Mouse (Mus musculus) stomach, postnatal 0 days (tissue): ENCODE measurements around the gene Bud13.
A peak's percentile ranks its signal among the peaks of the same experiment; 100 is the strongest.

ENCODE experiments used
- CTCF ChIP-seq: IDR thresholded peaks from 2 replicates; pipeline ENCODE4 v1.5.1; 2016; ENCODE audit warnings: antibody characterized with exemption, low read depth, mild to moderate bottlenecking, moderate library complexity
- EP300 ChIP-seq: optimal IDR thresholded peaks from 2 replicates; pipeline ENCODE3; 2016; ENCODE audit warnings: antibody characterized with exemption

DNA sequence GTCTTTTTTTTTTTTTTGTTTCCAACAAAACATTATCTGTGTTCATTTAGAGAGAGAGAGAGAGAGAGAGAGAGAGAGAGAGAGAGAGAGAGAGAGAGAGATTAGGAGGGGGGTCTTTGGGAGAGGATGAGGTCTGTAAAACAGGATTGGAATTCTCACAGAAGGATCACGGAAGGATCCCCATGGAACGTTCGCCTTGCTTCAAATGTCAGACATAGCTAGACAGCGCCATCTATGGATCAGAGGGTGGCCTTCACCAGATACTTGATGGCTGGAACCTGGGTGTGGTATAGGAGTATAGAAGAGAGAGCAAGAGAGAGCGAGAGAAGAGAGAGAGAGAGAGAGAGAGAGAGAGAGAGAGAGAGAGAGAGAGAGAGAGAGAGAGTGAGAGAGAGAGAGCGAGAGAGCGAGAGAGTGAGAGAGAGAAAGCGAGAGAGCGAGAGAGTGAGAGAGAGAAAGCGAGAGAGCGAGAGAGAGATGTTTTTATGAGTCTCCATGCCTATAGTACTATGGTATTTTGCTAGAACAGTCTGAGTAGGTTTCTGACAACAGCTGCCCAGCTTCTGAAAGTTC lies 36.0 kb upstream of the Bud13 start:
- TF ChIP-seq CTCF (peak; percentile 93), EP300 (no peak)
